Mouse (Mus musculus): Measurements from ENCODE around the gene Ptpn3. TPM values are rescaled to one million over a fixed set of nuclear protein-coding genes. Genes with fewer than 3 reads are reported as not detected.
A peak's percentile ranks its signal among the peaks of the same experiment; 100 is the strongest.

Gene Ptpn3
- polyA plus RNA-seq, 1 experiment from 2014 or later = 2.8 TPM

DNA sequence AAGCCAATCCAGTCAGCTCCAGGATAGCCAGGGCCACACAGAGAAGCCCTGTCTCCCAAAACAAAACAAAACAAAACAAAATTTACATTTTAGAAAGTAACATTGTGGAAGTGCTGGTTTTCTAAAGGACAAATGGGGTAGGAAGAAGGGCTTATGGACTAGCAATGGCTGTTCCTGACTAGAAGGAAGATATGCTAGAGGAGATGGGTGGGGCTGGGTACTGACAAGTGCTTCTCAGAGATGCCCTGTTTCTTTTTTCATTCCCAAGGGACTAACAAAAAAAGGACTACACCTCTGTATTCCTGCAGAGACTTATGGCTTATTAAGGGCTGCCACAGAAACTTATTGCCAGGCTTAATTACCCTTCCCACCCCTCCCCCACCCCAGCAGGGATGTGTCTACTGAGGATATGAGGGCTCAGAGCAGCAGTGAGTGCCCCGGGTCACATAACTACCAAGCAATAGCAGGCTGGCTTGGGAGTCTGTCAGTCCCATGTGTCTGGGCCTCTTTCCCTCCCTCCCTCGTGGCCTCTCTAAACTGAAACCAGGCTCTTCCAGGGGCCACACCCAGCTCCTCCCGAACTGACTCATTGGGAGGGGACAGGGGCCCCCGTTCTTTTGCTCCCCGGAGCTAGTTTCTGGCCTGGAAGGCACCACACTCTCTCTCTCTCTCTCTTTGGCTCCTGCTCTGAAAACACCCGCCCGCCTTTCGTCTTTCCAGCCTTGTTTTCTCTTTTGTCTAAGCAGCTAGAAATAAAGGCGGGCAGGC lies 148.4 kb downstream of the Ptpn3 start:
- H3K9ac ChIP-seq = no peak overlapping the region
- no peaks in the 10 kb centered on the region for H3K27me3 ChIP-seq (replicated peaks)
- H3K36me3 ChIP-seq (replicated peaks) = no peaks in the 10 kb centered on the region
- H3K4me2 ChIP-seq = no peak overlapping the region; the same call in 1 of the 2 replicates
- no peaks in the 10 kb centered on the region for H3K9me3 ChIP-seq
- no peak overlapping the region for H3K27ac ChIP-seq
- ATAC-seq (replicated peaks) = 0 out of 2 replicates have a peak, but pooled peaks have one; percentile 33
- WGBS = 11% methylated on average over 9 of the region's 9 CpGs
- H3K4me1 ChIP-seq = peaks cover 7% of the 10 kb centered on the region; the same call in 1 of the 2 replicates
- H3K4me3 ChIP-seq = no peak overlapping the region

DNA sequence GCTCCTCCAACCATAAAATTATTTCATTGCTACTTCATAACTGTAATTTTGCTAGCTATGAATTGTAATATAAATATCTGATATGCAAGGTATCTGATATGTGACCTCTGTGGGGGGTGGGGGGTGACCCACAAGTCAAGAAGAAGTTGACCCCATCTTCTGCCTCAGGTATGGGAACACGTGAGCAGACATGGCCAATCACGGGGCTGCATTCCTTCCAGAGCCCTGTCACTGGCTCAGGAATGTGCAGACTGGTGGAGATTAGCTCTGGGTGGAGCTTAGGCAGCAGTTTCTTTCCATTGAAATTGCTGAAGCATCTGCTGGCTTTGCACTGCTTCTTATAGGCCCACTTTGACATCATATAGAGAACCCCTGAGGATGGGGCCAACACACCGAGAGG lies 153.5 kb downstream of the Ptpn3 start:
- ATAC-seq (replicated peaks) = no peak
- 64% methylated on average over 3 of the region's 3 CpGs for WGBS
- Histone ChIP-seq H3K27me3 (replicated peaks) (peaks cover 9% of the 10 kb centered on the region), H3K9me3 (no peaks in the 10 kb centered on the region), H3K9ac (no peak overlapping the region), H3K4me1 (peaks cover 3% of the 10 kb centered on the region; the same call in 1 of the 2 replicates), H3K27ac (no peak overlapping the region), H3K36me3 (replicated peaks) (no peaks in the 10 kb centered on the region), H3K4me3 (no peak overlapping the region), H3K4me2 (no peak overlapping the region)

DNA sequence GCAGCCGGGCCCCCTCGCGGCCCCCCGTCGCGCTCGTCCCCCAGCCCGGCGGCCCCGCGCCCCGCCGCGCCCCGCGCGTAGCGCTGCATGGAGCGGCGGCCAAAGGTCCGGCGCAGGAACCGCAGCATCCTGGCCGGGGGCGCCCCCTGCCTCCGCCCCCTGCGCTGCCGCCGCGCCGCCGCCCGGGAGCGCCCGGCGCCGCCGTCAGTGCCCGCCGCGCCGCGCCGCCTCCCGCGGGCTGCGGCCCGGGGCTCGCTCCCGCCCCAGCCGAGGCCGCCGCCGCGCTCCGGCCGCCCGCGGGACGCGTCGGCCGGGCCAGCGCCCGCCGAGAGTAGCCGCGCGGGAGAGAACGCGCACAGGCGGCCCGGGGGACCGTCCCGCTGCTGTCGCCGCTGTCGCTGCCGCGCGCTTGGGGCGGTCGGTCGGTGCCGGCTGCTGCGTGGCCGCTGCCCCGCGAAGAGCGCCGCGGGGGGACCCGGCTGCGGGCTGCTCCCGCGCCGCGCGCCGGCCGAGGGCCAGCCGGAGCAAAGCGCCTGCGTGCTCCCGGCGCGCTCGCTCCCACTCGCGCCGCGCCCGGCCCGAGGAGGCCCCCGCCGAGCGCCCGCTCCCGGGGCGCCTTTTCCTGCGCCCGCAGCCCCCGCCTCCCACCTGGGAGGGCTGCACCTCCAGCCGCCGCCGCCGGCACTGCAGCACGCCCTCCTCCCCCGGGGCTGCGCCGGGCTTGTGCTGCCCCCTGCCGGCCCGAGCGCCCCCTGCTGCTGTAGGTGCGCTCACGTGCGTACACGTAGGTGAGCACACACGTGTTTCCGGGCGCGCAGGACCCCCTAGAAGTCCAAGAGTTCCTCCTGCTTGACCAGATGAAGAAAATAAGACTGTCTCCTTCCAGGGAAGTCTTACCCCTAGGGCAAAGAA lies 158.4 kb downstream of the Ptpn3 start, which contains the start of gene Epb41l4b:
TSS of gene Epb41l4b (minus strand) at position 412 of the 912 bp plus-strand sequence.
- peak within 1 kb of the TSS; percentile 77 for H3K4me3 ChIP-seq
- peak within 1 kb of the TSS; percentile 76 for H3K27ac ChIP-seq
- peaks cover 26% of the 10 kb centered on the region for H3K27me3 ChIP-seq (replicated peaks)
- H3K4me2 ChIP-seq = peak within 1 kb of the TSS; percentile 76
- H3K9ac ChIP-seq = peak within 1 kb of the TSS; percentile 72
- no peaks in the 10 kb centered on the region for H3K36me3 ChIP-seq (replicated peaks)
- ATAC-seq (replicated peaks) = peak; percentile 90
- H3K4me1 ChIP-seq = peaks cover 32% of the 10 kb centered on the region
- no peaks in the 10 kb centered on the region for H3K9me3 ChIP-seq
- WGBS = under 1% methylated on average over 118 of the region's 142 CpGs

DNA sequence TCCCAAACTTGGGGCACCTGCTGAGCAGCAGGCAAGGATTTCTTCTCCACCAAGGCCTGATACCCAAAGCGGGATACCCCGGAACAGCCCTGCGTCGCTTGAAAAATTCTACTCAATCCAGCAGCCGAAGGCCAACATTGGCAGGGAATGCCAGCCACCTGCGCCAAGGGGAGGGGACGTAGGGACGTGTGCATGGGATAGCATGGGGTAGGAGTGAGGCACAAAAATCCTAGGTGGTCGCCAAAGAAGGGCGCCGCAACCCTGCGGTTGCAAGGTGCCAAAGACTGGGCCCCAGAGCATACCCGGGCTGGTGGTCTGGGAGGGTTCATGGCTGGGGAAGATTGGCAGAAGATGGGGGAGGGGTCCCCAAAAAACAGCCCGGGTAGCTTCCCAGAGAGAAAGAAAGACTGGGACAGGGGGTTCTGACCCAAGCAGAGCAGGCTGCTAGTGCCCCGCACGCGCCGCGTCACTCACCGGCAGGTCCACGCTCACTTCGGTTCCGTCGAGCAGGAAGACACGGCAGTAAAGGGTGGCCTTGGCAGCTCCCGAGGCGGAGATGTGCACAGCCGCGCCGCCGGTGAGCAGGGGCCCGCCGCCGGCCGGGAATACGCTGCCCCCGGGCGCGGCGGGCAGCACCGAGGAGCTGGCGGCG lies 159.1 kb downstream of the Ptpn3 start:
- H3K4me2 ChIP-seq = peak overlapping the region; percentile 76
- no peaks in the 10 kb centered on the region for H3K36me3 ChIP-seq (replicated peaks)
- peaks cover 26% of the 10 kb centered on the region for H3K27me3 ChIP-seq (replicated peaks)
- H3K9ac ChIP-seq = peak overlapping the region; percentile 72
- peak overlapping the region; percentile 77 for H3K4me3 ChIP-seq
- H3K27ac ChIP-seq = peak overlapping the region; percentile 61
- ATAC-seq (replicated peaks) = peak; percentile 56
- H3K4me1 ChIP-seq = peaks cover 32% of the 10 kb centered on the region
- no peaks in the 10 kb centered on the region for H3K9me3 ChIP-seq
- WGBS = under 1% methylated on average over 38 of the region's 43 CpGs

DNA sequence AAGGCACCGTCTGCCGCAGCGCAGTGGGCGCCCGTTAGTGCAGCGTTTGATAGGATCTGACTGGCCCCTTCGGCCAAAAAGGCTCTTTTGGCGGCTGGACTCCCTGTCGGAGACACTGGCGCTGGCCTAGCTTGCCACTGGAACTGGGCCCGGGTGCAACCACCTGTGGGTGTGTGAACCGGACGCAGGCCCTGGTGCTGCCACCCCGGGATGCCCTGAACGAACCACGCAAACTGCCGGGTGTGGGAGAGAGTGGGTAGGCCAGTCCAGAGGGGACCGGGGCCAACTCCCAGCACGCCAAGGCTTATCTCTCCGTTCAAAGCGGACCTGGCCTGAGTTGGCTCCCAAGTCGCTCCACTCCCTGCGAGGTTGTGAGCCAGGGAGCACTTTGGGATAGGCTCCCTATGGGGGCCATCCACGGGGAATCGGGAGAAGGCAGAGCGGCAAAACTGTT lies 159.7 kb downstream of the Ptpn3 start:
- Histone ChIP-seq H3K4me3 (peak overlapping the region; percentile 77), H3K9me3 (no peaks in the 10 kb centered on the region), H3K4me1 (peaks cover 32% of the 10 kb centered on the region), H3K4me2 (peak overlapping the region; percentile 76), H3K9ac (peak overlapping the region; percentile 72), H3K27me3 (replicated peaks) (peaks cover 26% of the 10 kb centered on the region), H3K27ac (no peak overlapping the region), H3K36me3 (replicated peaks) (no peaks in the 10 kb centered on the region)
- ATAC-seq (replicated peaks) = no peak
- WGBS = 1% methylated on average over 26 of the region's 26 CpGs

DNA sequence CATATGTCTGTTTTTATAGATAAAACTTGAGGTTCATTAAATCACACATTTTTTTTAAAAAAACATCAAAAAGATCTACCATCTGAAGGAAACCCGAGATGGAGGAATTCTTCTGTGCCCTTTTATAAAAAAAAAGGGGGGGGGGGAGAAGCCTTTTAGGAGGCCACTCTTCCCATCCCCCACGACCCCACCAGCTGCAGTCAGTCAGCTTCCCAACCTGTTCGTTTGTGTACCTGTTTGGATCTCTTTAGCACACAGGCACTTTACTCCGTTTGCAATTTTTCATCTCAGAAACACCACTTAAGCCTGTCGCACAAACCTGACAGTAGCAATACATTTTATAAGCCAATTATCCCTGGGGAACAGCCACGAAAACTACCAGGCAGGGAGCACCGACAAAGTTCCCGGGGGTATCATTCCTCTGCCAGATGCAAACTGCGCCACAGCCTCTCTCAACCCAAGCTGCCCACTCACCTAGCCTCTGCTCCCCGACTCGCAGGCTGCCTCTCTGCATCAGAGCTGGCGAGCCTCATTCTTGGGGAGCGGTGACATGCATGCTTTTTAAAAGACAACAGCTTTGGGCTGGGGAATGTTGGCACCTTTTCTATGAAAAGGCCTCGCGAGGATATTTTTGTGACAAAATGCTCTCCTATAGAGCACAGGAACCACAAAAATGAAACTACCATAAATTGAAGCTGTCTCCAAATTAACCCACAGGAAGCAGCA lies 160.5 kb downstream of the Ptpn3 start:
- Histone ChIP-seq H3K4me3 (peak overlapping the region; percentile 77), H3K4me2 (peak overlapping the region; percentile 76), H3K27me3 (replicated peaks) (peaks cover 26% of the 10 kb centered on the region), H3K9ac (peak overlapping the region; percentile 72; the same call in 1 of the 2 replicates), H3K27ac (no peak overlapping the region), H3K4me1 (peaks cover 32% of the 10 kb centered on the region), H3K9me3 (no peaks in the 10 kb centered on the region), H3K36me3 (replicated peaks) (no peaks in the 10 kb centered on the region)
- WGBS = 20% methylated on average over 15 of the region's 15 CpGs
- no peak for ATAC-seq (replicated peaks)

Other genes with a start within 250 kb of the Ptpn3 start
- gene Epb41l4b, start 158.4 kb downstream of the Ptpn3 start, polyA plus RNA-seq (2015; fragmentation: Nextera tagmentation; extraction: Ambion mirVana) = 3.5 and 3.7 TPM in 2 replicates
- 16.0 and 19.5 TPM in 2 replicates for gene Palm2, start 132.4 kb upstream of the Ptpn3 start, polyA plus RNA-seq (2015; fragmentation: Nextera tagmentation; extraction: Ambion mirVana)

Data from midbrain, embryonic 15.5 days (tissue).